ENCODE assay signal across 8 mouse cellular contexts in the genomic region with DNA sequence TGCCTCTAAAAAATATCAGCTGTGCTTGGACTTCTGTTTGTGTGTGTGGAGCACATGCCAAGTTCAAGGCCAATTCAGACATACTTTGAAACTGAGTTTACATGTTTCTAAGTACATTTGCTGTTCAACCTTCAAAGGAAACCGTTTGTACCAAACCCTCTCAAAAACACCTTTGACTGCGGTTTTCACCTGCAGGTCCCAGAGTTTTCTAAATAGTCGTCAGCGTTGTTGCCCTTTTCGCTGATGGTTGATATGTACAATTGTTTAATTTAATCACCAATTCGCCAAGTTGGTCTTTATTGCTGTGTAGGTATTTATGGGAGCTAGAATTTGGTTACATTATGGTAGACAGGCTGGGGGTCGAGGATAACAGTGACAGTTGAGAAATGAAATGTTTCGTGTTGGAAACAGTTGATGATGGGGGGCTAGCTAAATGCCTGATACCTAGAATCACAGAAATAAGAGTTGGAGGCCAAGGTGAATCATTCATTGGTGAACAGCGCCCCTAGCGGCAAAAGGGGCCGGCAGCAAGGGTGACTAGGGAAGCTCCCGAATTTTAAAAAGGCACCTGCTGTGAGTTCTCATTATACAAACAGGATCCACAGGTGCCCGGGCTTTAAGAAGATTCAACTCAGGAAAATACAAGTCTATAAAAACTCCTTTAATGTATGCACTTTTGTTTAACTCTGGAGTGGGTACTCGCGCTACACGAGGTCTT. TPM values are rescaled to one million over a fixed set of nuclear protein-coding genes. Genes with fewer than 3 reads are reported as not detected.
A peak's percentile ranks its signal among the peaks of the same experiment; 100 is the strongest.
DNase-seq lines count a peak whose midpoint lies in the region; ATAC-seq and TF ChIP-seq lines count a peak whose summit lies in the region.

No protein-coding gene starts in this region.

- H3K4me3 ChIP-seq in spleen, adult 2 months (ENCODE audit: extremely low read depth, insufficient read depth, insufficient read length) = no peak overlapping the region
- H3K4me3 ChIP-seq in heart, embryonic 12.5 days = peak overlapping the region; percentile 73
- H3K4me3 ChIP-seq in kidney, embryonic 15.5 days (replicated peaks) = peak overlapping the region; percentile 62
- peak overlapping the region; percentile 70 for H3K4me3 ChIP-seq in limb, embryonic 13.5 days
- peak overlapping the region; percentile 63 for H3K4me3 ChIP-seq in midbrain, embryonic 14.5 days (replicated peaks; ENCODE audit: low read depth, low read length)
- peak overlapping the region; percentile 65 for H3K4me3 ChIP-seq in stomach, embryonic 14.5 days (ENCODE audit: low read depth, low read length)

- 29% methylated on average over 16 of the region's 16 CpGs for WGBS in spleen, adult 2 months
- WGBS in heart, embryonic 12.5 days = 26% methylated on average over 16 of the region's 16 CpGs
- 26% methylated on average over 16 of the region's 16 CpGs for WGBS in kidney, embryonic 15.5 days
- WGBS in limb, embryonic 13.5 days = 28% methylated on average over 16 of the region's 16 CpGs
- WGBS in midbrain, embryonic 14.5 days = 31% methylated on average over 16 of the region's 16 CpGs
- WGBS in stomach, embryonic 14.5 days = 23% methylated on average over 16 of the region's 16 CpGs

- no peaks in the 10 kb centered on the region for H3K36me3 ChIP-seq in spleen, adult 2 months (ENCODE audit: control insufficient read depth, insufficient read depth, low read length)
- no peaks in the 10 kb centered on the region for H3K36me3 ChIP-seq in heart, embryonic 12.5 days
- no peaks in the 10 kb centered on the region for H3K36me3 ChIP-seq in kidney, embryonic 15.5 days
- no peaks in the 10 kb centered on the region for H3K36me3 ChIP-seq in limb, embryonic 13.5 days
- no peaks in the 10 kb centered on the region for H3K36me3 ChIP-seq in midbrain, embryonic 14.5 days (ENCODE audit: control insufficient read depth, insufficient read depth, low read length)
- no peaks in the 10 kb centered on the region for H3K36me3 ChIP-seq in stomach, embryonic 14.5 days (ENCODE audit: control insufficient read depth, insufficient read depth, low read length)

- peak overlapping the region; percentile 96 for H3K4me2 ChIP-seq in heart, embryonic 12.5 days
- H3K4me2 ChIP-seq in kidney, embryonic 15.5 days = peak overlapping the region; percentile 98
- peak overlapping the region; percentile 97 for H3K4me2 ChIP-seq in limb, embryonic 13.5 days (replicated peaks)
- H3K4me2 ChIP-seq in midbrain, embryonic 14.5 days (ENCODE audit: low read length) = peak overlapping the region; percentile 99
- peak overlapping the region; percentile 96 for H3K4me2 ChIP-seq in stomach, embryonic 14.5 days (replicated peaks; ENCODE audit: low read depth, low read length)

- no peaks in the 10 kb centered on the region for H3K9me3 ChIP-seq in heart, embryonic 12.5 days (replicated peaks)
- H3K9me3 ChIP-seq in kidney, embryonic 15.5 days (replicated peaks) = no peaks in the 10 kb centered on the region
- no peaks in the 10 kb centered on the region for H3K9me3 ChIP-seq in limb, embryonic 13.5 days
- H3K9me3 ChIP-seq in midbrain, embryonic 14.5 days (ENCODE audit: control insufficient read depth, low read length) = no peaks in the 10 kb centered on the region
- no peaks in the 10 kb centered on the region for H3K9me3 ChIP-seq in stomach, embryonic 14.5 days (ENCODE audit: control insufficient read depth, low read depth, low read length)

- ATAC-seq in heart, embryonic 12.5 days (ENCODE audit: insufficient number of reproducible peaks, low FRiP score) = no peak
- no peak for ATAC-seq in kidney, embryonic 15.5 days (replicated peaks; ENCODE audit: low FRiP score)
- ATAC-seq in limb, embryonic 13.5 days (ENCODE audit: low FRiP score, low read depth) = no peak
- ATAC-seq in midbrain, embryonic 14.5 days (ENCODE audit: low FRiP score, low TSS enrichment) = no peak
- no peak for ATAC-seq in stomach, embryonic 14.5 days (ENCODE audit: insufficient number of reproducible peaks, insufficient read depth, low FRiP score, low read depth)

- TF ChIP-seq CTCF in spleen, adult 2 months (IDR thresholded peaks at IDR 0.05; ENCODE audit: extremely low read depth, insufficient read depth, insufficient read length, insufficient replicate concordance) = 0 out of 2 replicates have a peak, but pooled peaks have one; percentile 4

- TF ChIP-seq POLR2A in spleen, adult 2 months (IDR thresholded peaks at IDR 0.05; ENCODE audit: low read depth, low read length) = no peak

- H3K27ac ChIP-seq in spleen, adult 2 months (ENCODE audit: insufficient read depth, low read length) = no peak overlapping the region
- H3K27ac ChIP-seq in heart, embryonic 12.5 days (ENCODE audit: poor library complexity, severe bottlenecking) = no peak overlapping the region
- H3K27ac ChIP-seq in kidney, embryonic 15.5 days = no peak overlapping the region
- H3K27ac ChIP-seq in limb, embryonic 13.5 days = no peak overlapping the region
- H3K27ac ChIP-seq in midbrain, embryonic 14.5 days (replicated peaks; ENCODE audit: low read depth, low read length) = no peak overlapping the region
- peak overlapping the region; percentile 82; the same call in 1 of the 2 replicates for H3K27ac ChIP-seq in stomach, embryonic 14.5 days (ENCODE audit: low read length)

- H3K27me3 ChIP-seq in spleen, adult 2 months (ENCODE audit: control insufficient read depth, insufficient read depth, low read length) = peaks cover 3% of the 10 kb centered on the region; the same call in 1 of the 2 replicates
- peaks cover 13% of the 10 kb centered on the region for H3K27me3 ChIP-seq in heart, embryonic 12.5 days (replicated peaks)
- H3K27me3 ChIP-seq in kidney, embryonic 15.5 days = peaks cover 15% of the 10 kb centered on the region
- peaks cover 49% of the 10 kb centered on the region for H3K27me3 ChIP-seq in limb, embryonic 13.5 days
- peaks cover 12% of the 10 kb centered on the region for H3K27me3 ChIP-seq in midbrain, embryonic 14.5 days (ENCODE audit: control insufficient read depth, insufficient read depth, low read length)
- H3K27me3 ChIP-seq in stomach, embryonic 14.5 days (ENCODE audit: control insufficient read depth, insufficient read depth, low read length) = peaks cover 10% of the 10 kb centered on the region; the same call in 1 of the 2 replicates

- H3K4me1 ChIP-seq in spleen, adult 2 months (ENCODE audit: control insufficient read depth, insufficient read depth, insufficient read length) = no peaks in the 10 kb centered on the region
- peaks cover 12% of the 10 kb centered on the region for H3K4me1 ChIP-seq in heart, embryonic 12.5 days (replicated peaks)
- H3K4me1 ChIP-seq in kidney, embryonic 15.5 days = peaks cover 37% of the 10 kb centered on the region
- H3K4me1 ChIP-seq in limb, embryonic 13.5 days = peaks cover 30% of the 10 kb centered on the region
- H3K4me1 ChIP-seq in midbrain, embryonic 14.5 days (ENCODE audit: control insufficient read depth, insufficient read depth, low read length) = peaks cover 12% of the 10 kb centered on the region
- peaks cover 15% of the 10 kb centered on the region for H3K4me1 ChIP-seq in stomach, embryonic 14.5 days (ENCODE audit: control insufficient read depth, insufficient read depth, low read length)

- DNase-seq in spleen, adult 2 months (ENCODE audit: low read depth in 1 of 2, low spot score in 2 of 2) = no peak
- no peak for DNase-seq in spleen, adult 12 weeks (ENCODE audit: low spot score)
- DNase-seq in fibroblast of lung, adult 2 months (ENCODE audit: low read depth) = peak; percentile 49
- peak; percentile 94 for DNase-seq in midbrain, embryonic 14.5 days

- no peak overlapping the region for H3K9ac ChIP-seq in heart, embryonic 12.5 days
- H3K9ac ChIP-seq in kidney, embryonic 15.5 days = no peak overlapping the region
- no peak overlapping the region for H3K9ac ChIP-seq in limb, embryonic 13.5 days
- no peak overlapping the region for H3K9ac ChIP-seq in midbrain, embryonic 14.5 days (replicated peaks; ENCODE audit: low read length)
- H3K9ac ChIP-seq in stomach, embryonic 14.5 days (replicated peaks; ENCODE audit: low read depth, low read length) = no peak overlapping the region

RNA-seq across cellular contexts. Expression of gene Adam12, which starts 8.3 kb away (rescaled TPM):
- 0.58 and 0.70 TPM in 2 replicates for polyA plus RNA-seq in spleen, adult 2 months (2012; rRNA removed)
- 3.9 and 4.6 TPM in 2 replicates for polyA plus RNA-seq in heart, embryonic 12.5 days (2016; fragmentation: Nextera tagmentation; extraction: Ambion mirVana)
- polyA plus RNA-seq in kidney, embryonic 15.5 days (2015; fragmentation: Nextera tagmentation; extraction: Ambion mirVana) = 4.6 and 6.8 TPM in 2 replicates
- polyA plus RNA-seq in limb, embryonic 13.5 days (2015; fragmentation: Nextera tagmentation; extraction: Ambion mirVana) = 4.9 and 7.3 TPM in 2 replicates
- polyA plus RNA-seq in midbrain, embryonic 14.5 days (2014; fragmentation: Nextera tagmentation; extraction: Ambion mirVana) = 0.76 and 3.4 TPM in 2 replicates
- polyA plus RNA-seq in stomach, embryonic 14.5 days (2014; fragmentation: Nextera tagmentation; extraction: Ambion mirVana) = 10.9 and 13.0 TPM in 2 replicates

Comparison
In these comparisons a context has a peak if more than half of its experiments do, and no peak if none do; other contexts are left out.
1. DNase-seq: peak in fibroblast of lung, adult 2 months (single experiment) and midbrain, embryonic 14.5 days (single experiment); none in spleen, adult 2 months (0 of 2) and spleen, adult 12 weeks (single experiment).
2. Peak in every context shown above with its lines, with median percentiles within 50 percentile points of each other: H3K4me2 ChIP-seq.